Mouse (Mus musculus): Measurements from ENCODE around the gene Mcrip2. TPM values are rescaled to one million over a fixed set of nuclear protein-coding genes. Genes with fewer than 3 reads are reported as not detected.

Gene Mcrip2
- polyA plus RNA-seq, 1 experiment, result 36.7 TPM

DNA sequence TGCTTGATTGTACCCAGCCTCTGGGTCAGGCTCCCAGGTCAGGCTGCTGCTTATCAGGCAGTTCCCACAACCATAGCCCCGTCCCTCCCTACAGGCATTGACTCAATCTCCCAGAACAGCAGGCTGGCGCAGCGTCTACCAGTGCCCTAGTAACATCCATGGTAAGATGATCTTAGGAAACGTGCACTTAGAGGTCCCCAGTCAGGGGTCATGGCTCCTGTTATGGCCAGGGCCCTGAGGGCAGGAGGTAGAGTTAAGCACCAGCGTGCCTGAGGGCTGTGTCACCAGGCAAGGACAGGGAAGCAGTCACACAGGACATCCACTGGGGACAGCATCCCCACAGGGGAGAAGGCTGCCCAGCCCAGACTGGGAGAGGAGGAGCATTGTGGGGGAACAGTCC, 13.7 kb upstream of the Mcrip2 start:
- no peak overlapping the region for H3ac ChIP-seq (ENCODE audit: control insufficient read depth, insufficient read length)
- H3K79me2 ChIP-seq (ENCODE audit: control insufficient read depth, insufficient read depth), result no peaks in the 10 kb centered on the region
- no peaks in the 10 kb centered on the region for H3K36me3 ChIP-seq (ENCODE audit: control insufficient read depth, insufficient read depth)
- no peak overlapping the region for H3K4me3 ChIP-seq
- no peak overlapping the region for H3K4me2 ChIP-seq (ENCODE audit: low read depth)
- no peaks in the 10 kb centered on the region for H3K27me3 ChIP-seq (ENCODE audit: control insufficient read depth, insufficient read depth, insufficient read length)
- no peak for TF ChIP-seq MYOD1 (IDR thresholded peaks at IDR 0.05; ENCODE audit: control insufficient read depth in 1 of 3, insufficient read length in 2 of 3, low read depth in 2 of 3)
- no peak for TF ChIP-seq CEBPB (IDR thresholded peaks at IDR 0.05; ENCODE audit: insufficient read depth, poor library complexity, severe bottlenecking)
- no peak for TF ChIP-seq SRF (IDR thresholded peaks at IDR 0.05; ENCODE audit: control insufficient read depth, insufficient read length, low read depth)
- TF ChIP-seq POLR2AphosphoS2 (IDR thresholded peaks at IDR 0.05; ENCODE audit: insufficient read length, low read depth), result peak; percentile 66
- peak; percentile 27 for TF ChIP-seq POLR2A (IDR thresholded peaks at IDR 0.05; ENCODE audit: insufficient read length, low read depth)

DNA sequence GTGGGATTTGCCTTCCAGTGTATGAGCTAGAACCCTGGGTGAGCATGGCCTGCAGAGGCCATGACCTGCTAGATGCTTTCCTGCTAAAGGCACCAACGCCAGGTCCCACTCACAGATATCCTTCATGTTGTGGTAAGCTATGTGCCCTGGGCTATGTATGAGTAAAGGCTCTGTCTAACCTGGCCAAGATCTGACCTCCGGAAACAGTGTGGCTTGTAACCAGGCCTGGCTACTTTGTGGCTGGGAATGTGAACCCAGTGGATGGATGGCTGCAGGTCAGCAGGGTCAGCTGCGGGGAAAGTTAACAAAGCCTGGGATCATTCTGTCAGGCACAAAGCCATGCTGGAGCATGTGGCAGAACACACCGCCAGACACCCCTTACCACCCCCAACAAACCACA, 13.1 kb upstream of the Mcrip2 start:
- H3K4me2 ChIP-seq (ENCODE audit: low read depth), result no peak overlapping the region
- no peak overlapping the region for H3ac ChIP-seq (ENCODE audit: control insufficient read depth, insufficient read length)
- no peak for TF ChIP-seq USF1 (IDR thresholded peaks at IDR 0.05; ENCODE audit: low read depth)
- no peak for TF ChIP-seq TCF12 (IDR thresholded peaks at IDR 0.05; ENCODE audit: insufficient read depth, poor library complexity, severe bottlenecking)
- no peak for TF ChIP-seq REST (IDR thresholded peaks at IDR 0.05; ENCODE audit: insufficient read depth, insufficient read length)
- TF ChIP-seq CEBPB (IDR thresholded peaks at IDR 0.05; ENCODE audit: insufficient read depth, poor library complexity, severe bottlenecking), result no peak
- no peak for TF ChIP-seq POLR2AphosphoS2 (IDR thresholded peaks at IDR 0.05; ENCODE audit: insufficient read length, low read depth)
- TF ChIP-seq POLR2A (IDR thresholded peaks at IDR 0.05; ENCODE audit: insufficient read length, low read depth), result no peak
- no peak for TF ChIP-seq MYOD1 (IDR thresholded peaks at IDR 0.05; ENCODE audit: control insufficient read depth in 1 of 3, insufficient read length in 2 of 3, low read depth in 2 of 3)
- TF ChIP-seq E2F4 (IDR thresholded peaks at IDR 0.05; ENCODE audit: insufficient read depth), result no peak
- no peak for TF ChIP-seq TCF3 (IDR thresholded peaks at IDR 0.05; ENCODE audit: insufficient read length, low read depth)
- TF ChIP-seq MAX (IDR thresholded peaks at IDR 0.05; ENCODE audit: low read depth), result no peak
- no peak for TF ChIP-seq MYOG (IDR thresholded peaks at IDR 0.05; ENCODE audit: control insufficient read depth in 1 of 3, insufficient read depth in 1 of 3, insufficient read length in 2 of 3, low read depth in 2 of 3)
- TF ChIP-seq SRF (IDR thresholded peaks at IDR 0.05; ENCODE audit: control insufficient read depth, insufficient read length, low read depth), result no peak
- no peaks in the 10 kb centered on the region for H3K36me3 ChIP-seq (ENCODE audit: control insufficient read depth, insufficient read depth)
- H3K27me3 ChIP-seq (ENCODE audit: control insufficient read depth, insufficient read depth, insufficient read length), result no peaks in the 10 kb centered on the region
- H3K4me3 ChIP-seq, result no peak overlapping the region
- no peaks in the 10 kb centered on the region for H3K79me2 ChIP-seq (ENCODE audit: control insufficient read depth, insufficient read depth)

DNA sequence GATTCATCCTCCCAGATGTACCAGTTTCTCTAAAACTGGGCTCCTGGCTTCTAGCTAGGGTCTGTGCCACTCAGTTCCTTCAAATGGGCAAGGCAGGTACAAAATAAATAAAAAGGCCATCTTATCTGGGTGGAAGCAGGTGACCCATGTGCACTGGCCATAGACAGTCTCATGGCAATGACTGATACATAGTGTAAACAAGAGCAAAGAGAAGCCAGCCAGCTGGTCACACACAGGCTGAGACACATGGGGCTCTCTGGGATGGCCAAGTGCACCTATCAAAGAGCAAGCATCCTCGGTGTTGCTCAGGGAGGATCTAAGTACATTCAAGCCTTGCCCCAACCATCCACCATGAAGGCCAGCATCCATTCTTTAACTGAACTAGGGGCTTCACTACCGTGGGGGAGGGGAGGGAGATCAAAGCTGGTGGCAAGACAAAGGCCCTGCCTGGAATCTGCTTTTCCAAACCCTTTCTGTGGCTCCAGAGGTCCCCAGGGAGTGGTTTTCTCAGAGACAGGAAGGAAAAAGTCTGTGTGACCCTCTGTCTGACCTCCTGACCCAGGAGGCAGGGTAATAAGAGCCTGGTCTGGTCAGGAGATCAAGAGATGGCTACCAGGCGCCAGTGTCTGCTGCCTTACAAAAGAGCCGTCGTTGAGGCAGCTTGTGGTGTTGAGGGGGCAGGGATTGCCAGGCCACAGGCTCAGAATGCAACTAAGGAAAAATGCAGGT, 12.5 kb upstream of the Mcrip2 start:
- Histone ChIP-seq H3ac (ENCODE audit: control insufficient read depth, insufficient read length) (no peak overlapping the region), H3K36me3 (ENCODE audit: control insufficient read depth, insufficient read depth) (no peaks in the 10 kb centered on the region), H3K4me3 (no peak overlapping the region), H3K79me2 (ENCODE audit: control insufficient read depth, insufficient read depth) (peaks cover 3% of the 10 kb centered on the region), H3K27me3 (ENCODE audit: control insufficient read depth, insufficient read depth, insufficient read length) (no peaks in the 10 kb centered on the region), H3K4me2 (ENCODE audit: low read depth) (no peak overlapping the region)
- TF ChIP-seq REST (IDR thresholded peaks at IDR 0.05; ENCODE audit: insufficient read depth, insufficient read length) (no peak), USF1 (IDR thresholded peaks at IDR 0.05; ENCODE audit: low read depth) (no peak), MYOG (IDR thresholded peaks at IDR 0.05; ENCODE audit: control insufficient read depth in 1 of 3, insufficient read depth in 1 of 3, insufficient read length in 2 of 3, low read depth in 2 of 3) (no peak), E2F4 (IDR thresholded peaks at IDR 0.05; ENCODE audit: insufficient read depth) (no peak), MAX (IDR thresholded peaks at IDR 0.05; ENCODE audit: low read depth) (no peak), TCF12 (IDR thresholded peaks at IDR 0.05; ENCODE audit: insufficient read depth, poor library complexity, severe bottlenecking) (no peak), POLR2AphosphoS2 (IDR thresholded peaks at IDR 0.05; ENCODE audit: insufficient read length, low read depth) (peak; percentile 23)

DNA sequence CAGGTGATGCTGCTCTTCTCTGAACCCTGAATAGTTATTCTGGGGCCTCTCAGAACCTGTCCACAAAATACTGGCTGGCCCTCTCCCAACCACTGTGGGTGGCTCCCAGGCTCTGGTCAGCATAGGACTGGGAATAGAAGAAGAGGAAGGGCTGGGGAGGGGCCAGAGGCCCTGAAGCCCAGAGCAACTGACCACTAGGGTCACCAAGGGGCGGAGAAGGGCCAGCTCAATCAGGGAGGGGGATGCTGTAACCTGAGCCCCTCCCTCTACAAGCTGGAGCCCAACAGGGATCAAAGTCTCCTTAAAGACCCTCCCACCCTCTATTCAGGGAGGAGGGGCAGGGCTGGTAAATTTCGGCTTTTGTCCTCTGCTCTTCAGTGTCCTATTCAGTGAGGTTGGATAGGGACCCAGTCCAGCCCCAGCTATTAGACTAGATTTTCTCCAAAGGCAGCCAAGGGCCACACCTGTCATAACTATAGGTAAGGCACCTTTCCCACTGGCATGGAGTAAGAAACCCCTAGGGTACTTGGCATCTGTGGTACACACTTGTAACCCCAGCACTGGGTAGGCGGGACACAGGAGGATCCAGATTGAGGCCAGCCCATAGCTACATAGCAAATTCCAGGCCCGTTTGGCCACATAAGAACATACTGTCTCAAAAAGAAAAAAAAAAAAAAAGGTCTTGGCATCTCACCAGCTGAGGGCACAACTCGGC, 11.8 kb upstream of the Mcrip2 start, which contains the start of gene Wfikkn1:
TSS of gene Wfikkn1 (minus strand) at position 663 of the 715 bp plus-strand sequence.
- peaks cover 4% of the 10 kb centered on the region for H3K79me2 ChIP-seq (ENCODE audit: control insufficient read depth, insufficient read depth)
- TF ChIP-seq CEBPB (IDR thresholded peaks at IDR 0.05; ENCODE audit: insufficient read depth, poor library complexity, severe bottlenecking), result no peak
- TF ChIP-seq REST (IDR thresholded peaks at IDR 0.05; ENCODE audit: insufficient read depth, insufficient read length), result no peak
- TF ChIP-seq MYOG (IDR thresholded peaks at IDR 0.05; ENCODE audit: control insufficient read depth in 1 of 3, insufficient read depth in 1 of 3, insufficient read length in 2 of 3, low read depth in 2 of 3), result no peak
- TF ChIP-seq MYOD1 (IDR thresholded peaks at IDR 0.05; ENCODE audit: control insufficient read depth in 1 of 3, insufficient read length in 2 of 3, low read depth in 2 of 3), result no peak
- no peak for TF ChIP-seq MAX (IDR thresholded peaks at IDR 0.05; ENCODE audit: low read depth)
- no peak for TF ChIP-seq TCF3 (IDR thresholded peaks at IDR 0.05; ENCODE audit: insufficient read length, low read depth)
- no peak for TF ChIP-seq E2F4 (IDR thresholded peaks at IDR 0.05; ENCODE audit: insufficient read depth)
- no peak for TF ChIP-seq POLR2A (IDR thresholded peaks at IDR 0.05; ENCODE audit: insufficient read length, low read depth)
- no peak for TF ChIP-seq SRF (IDR thresholded peaks at IDR 0.05; ENCODE audit: control insufficient read depth, insufficient read length, low read depth)
- no peak for TF ChIP-seq TCF12 (IDR thresholded peaks at IDR 0.05; ENCODE audit: insufficient read depth, poor library complexity, severe bottlenecking)
- no peak for TF ChIP-seq POLR2AphosphoS2 (IDR thresholded peaks at IDR 0.05; ENCODE audit: insufficient read length, low read depth)
- TF ChIP-seq USF1 (IDR thresholded peaks at IDR 0.05; ENCODE audit: low read depth), result no peak
- no peak within 1 kb of the TSS for H3K4me2 ChIP-seq (ENCODE audit: low read depth)
- no peaks in the 10 kb centered on the region for H3K36me3 ChIP-seq (ENCODE audit: control insufficient read depth, insufficient read depth)
- H3ac ChIP-seq (ENCODE audit: control insufficient read depth, insufficient read length), result no peak within 1 kb of the TSS
- H3K4me3 ChIP-seq, result no peak within 1 kb of the TSS
- no peaks in the 10 kb centered on the region for H3K27me3 ChIP-seq (ENCODE audit: control insufficient read depth, insufficient read depth, insufficient read length)

Data from myocyte (in vitro differentiated cells).